Mouse (Mus musculus) retina, adult 2 months (tissue): ENCODE data around the gene Pias3.
"Not testable (repeated sequence)": the region's sequence is repeated elsewhere in the genome, so short reads cannot be mapped to it uniquely, and the experiment has no call there.

Experiments
- DNase-seq: peaks from one replicate; pipeline ENCODE4 v3.0.0-alpha.2; 2012; ENCODE audit warnings: low read depth, low spot score

Pias3 gene

DNA sequence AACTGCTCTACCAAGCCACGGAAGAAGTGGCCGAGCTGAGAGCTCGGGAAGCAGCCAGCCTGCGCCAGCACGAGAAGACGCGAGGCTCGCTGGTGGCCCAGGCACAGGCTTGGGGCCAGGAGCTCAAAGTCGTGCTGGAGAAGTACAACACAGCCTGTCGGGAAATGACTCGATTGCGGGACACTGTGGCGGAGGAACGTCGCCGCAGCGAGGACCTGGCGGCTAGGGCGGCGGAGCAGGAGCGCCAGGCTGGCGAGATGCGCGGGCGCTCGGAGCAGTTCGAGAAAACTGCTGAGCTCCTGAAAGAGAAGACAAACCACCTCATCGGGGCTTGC, 11.4 kb upstream of the Pias3 start:
- no peak for DNase-seq

DNA sequence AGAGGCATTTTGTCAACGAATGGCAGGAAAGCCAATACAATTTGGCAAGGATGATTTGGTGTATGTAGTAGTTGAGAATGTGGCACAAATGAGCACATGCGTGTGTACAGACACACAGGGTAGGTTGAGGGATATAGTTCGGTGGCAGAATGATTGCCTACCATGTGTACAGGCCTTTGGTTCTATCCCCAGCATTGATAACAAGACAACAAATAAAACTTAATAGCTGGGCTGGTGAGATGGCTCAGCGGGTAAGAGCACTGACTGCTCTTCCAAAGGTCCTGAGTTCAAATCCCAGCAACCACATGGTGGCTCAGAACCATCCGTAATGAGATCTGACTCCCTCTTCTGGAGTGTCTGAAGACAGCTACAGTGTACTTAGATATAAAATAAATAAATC, 10.1 kb upstream of the Pias3 start:
- not testable (repeated sequence) for DNase-seq

- DNase-seq: no peak
Measured at GRCm38 (mm10) chr3:96688854-96689253, 7.3 kb upstream of the Pias3 start.

DNA sequence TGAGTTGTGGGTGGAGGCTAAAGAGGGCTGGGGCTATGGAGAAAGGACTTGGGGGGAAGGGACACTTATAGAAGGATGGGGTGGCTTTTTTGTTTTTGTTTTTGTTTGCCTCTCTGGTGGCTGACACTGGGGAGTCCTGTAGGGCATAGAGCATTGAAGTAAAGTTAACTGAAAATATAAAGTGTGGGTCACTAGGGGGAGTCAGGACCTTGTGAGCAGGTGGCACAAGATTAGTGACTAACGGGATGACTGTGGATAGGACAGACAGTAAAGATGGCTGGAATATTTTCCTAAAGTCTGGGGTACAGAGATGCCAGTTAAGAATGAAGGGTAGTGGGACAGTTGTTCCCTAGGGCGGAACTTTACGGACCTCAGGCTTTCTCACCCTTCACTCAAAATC, 5.9 kb upstream of the Pias3 start:
- no peak for DNase-seq

DNA sequence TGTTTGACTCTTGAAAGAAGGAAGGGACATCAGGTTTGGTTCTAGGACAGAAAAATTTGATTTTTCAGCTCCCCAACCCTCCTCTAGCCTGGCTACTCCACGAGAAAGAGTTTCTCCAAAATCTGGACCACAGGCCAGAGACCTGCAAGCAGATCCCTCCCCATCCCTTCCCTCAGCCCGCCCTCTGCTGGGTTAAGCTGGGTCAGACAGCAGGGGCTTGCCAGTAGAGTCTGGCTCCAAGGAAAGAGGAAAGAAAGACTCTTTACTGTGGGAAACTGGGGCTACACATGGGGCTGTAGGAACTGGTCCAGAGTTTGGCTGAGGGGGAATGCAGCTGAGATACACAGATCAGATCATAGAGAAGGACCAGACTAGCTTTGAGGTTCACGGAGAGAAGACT, 3.7 kb upstream of the Pias3 start:
- no peak for DNase-seq

DNA sequence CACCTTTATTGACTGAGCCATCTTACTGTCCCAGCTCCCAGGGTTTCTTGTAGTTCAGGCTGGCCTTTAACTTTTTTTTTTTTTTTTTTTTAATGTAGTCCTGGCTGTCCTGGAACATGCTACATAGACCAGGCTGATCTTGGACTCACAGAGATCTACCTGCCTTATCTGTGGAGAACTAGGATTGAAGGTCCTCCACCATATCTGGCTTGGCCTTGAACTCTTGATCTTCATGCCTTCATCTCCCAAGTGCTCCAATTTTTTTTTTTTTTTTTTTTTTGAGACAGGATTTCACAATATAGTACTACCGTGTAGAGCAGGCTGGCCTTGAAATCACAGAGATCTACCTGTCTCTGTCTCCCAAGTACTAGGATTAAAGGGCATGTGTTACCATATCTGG, 2.6 kb upstream of the Pias3 start:
- DNase-seq: no peak

GRCm38 (mm10) chr3:96696766-96697732, 865 bp downstream of the Pias3 start:
- peak; percentile 76 for DNase-seq

GRCm38 (mm10) chr3:96698993-96699690, 3.0 kb downstream of the Pias3 start:
- DNase-seq: peak; percentile 53

GRCm38 (mm10) chr3:96700376-96700775, 4.2 kb downstream of the Pias3 start:
- DNase-seq: no peak

DNA sequence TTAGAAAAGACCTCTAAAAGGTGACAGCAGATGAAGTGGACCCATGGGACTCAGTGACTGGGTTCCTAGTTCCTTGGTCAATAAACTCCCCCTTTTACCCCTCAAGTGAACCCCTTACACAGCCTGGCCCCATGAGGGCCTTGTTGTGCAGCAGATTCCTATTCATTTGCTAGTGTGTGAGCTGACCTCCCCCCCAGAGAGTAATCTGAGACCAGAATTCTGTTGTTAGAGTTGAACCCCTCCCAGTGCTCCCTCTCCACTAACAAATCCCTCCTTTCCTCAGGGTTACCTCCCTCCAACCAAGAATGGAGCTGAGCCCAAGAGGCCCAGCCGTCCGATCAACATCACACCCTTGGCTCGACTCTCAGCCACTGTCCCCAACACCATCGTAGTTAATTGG, 4.8 kb downstream of the Pias3 start:
- DNase-seq: no peak

DNA sequence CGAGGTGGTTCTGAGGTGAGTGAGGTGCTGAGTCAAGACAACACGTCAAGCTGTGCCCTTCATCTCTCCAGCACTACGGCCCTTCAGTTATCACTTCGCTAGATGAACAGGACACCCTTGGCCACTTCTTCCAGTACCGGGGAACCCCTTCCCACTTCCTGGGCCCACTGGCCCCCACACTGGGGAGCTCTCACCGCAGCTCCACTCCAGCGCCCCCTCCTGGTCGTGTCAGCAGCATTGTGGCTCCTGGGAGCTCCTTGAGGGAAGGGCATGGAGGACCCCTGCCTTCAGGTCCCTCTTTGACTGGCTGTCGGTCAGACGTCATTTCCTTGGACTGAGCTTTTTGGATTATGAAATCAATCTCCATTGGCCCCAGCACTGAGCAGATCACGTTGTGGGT, 8.6 kb downstream of the Pias3 start:
- no peak for DNase-seq

GRCm38 (mm10) chr3:96706217-96706616, 10.0 kb downstream of the Pias3 start:
- DNase-seq: no peak

DNA sequence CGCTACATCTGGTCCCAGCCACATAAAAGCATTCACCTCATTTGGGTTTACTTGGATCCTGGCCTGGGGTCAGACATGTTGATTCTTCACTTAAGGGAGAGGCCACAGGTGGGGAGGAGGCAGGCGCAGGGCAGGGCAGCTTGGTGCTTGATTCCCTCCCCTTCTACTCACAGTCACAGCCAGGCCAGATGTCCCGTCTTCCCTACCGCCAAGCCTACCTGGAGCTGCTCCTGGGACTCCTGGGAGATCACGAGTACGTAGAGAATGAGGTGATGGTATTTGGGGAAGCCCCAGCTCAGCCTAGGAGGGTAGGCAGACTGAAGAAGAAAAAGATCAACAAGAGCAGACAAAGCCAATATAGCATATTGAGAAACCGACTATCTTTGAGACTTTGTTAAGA, 10.8 kb downstream of the Pias3 start:
- no peak for DNase-seq

DNA sequence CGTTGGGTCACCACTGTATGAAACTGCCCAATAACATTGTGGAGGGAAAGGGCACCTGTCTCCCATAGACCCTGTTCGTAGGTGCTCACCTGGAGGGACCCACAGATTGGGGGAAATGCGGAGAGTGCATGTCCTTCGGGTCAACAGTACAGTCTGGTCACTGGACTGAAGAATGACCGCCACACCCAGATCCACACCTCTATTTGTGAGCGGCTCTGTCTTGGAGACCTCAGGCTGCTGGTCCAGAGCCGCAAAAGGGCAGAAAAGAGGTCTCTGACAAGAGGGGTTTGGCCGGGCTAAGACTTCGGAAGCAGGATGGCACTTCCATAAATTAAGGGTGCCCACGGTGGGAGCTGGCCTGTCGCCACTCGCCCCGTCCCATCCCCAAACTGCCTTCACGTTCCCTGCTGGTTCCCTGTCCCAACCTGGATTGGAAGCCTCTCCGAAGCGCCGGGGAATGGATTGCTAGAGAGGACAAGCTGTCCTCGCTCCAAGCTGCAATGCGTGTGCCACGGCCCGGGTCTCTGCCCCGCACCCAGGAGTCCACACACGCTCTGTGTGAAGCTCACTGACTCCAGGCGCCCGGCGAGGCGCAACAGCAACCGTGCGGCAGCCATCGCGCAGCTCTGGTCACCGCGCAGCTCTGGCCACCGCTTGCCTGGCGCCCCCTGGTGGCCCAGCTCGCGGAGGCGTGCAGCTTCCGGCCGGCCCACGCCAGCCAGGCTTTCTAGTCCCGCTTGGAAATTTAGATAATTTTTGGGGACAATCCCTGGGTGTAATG, 11.9 kb downstream of the Pias3 start, which contains the start of gene Nudt17:
TSS of gene Nudt17 (minus strand) at position 660 of the 781 bp plus-strand sequence.
- peak; percentile 57 for DNase-seq

DNA sequence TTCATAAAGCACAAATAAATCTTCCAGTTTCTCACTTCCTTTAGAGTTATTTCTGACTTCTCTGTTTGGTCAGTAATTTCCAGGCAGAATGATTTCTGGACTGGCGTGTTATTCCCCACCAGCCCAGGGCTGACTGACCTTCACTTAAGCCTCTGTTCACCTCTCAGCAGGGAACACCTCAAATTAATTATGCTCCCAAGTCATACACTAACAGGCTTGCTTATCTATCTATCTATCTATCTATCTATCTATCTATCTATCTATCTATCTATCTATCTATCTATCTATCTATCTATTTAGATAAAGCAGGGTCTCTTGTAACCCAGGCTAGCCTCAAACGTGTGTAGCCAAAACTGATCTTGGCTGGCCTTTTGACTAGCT, 12.5 kb downstream of the Pias3 start:
- DNase-seq: no peak

GRCm38 (mm10) chr3:96714286-96714685, 18.1 kb downstream of the Pias3 start:
- DNase-seq: no peak

DNA sequence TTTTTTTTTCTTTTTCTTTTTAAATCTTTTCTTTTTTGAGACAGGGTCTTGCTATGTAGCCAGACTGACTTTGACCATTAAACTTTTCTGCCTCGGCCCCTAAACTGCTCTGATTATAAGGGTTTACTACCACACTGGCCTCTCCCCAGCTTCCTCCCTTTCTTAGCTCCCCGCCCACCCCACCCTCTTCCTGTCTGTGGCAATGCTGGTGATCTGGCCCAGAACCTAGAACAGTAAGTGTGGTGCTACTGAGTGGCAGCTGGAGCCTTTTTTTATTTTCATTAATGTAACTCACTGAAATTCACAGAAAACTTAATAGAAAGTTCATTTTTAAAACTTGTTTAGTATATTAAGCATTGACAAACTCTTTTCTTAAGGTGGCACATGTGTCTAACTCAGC, 19.7 kb downstream of the Pias3 start:
- no peak for DNase-seq

DNA sequence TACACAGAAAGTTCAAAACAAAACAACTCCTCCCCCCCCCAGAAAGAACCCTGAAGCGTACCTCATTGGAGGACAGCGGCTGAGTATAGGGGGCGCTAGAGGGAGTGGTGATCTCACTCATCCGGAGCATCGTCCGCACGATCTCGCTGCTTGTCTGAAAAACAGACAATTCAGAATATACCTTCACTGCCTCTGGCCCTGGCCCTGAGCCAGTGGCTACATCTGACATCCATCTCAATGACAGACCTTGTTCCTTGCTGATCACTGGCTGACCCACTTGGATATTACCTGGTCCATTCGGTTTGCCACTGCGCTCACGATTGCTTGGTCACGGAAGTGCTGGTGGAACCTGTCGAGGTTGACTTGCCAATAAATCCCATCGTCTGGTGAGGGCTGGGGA, 23.0 kb downstream of the Pias3 start:
- no peak for DNase-seq

DNA sequence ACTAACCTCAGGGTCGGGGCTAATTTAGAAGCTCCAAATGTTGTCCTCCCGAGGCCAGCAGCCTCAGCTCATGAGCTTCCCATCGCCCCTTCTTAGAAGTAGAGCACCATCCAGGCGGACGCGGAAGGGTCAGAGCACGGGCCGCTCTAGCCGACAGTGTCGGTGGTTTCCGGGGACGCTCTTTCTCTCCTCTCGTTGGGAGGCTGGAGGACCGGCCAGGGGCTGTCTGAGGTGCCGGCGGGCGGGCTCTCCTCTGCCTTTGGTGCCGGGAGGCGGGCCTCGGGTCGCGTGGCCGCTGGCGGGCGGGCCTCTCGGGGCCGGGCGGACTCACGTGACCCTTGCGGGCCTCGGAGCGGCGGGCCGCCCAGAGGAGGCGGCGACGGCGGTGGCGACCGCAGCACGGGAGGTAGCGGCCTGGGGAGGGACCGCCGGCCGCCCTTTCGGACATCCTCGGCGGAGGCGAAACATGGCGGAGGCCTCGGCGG, 31.2 kb downstream of the Pias3 start, which contains the start of the genes Polr3c and Rnf115:
TSS of gene Polr3c (minus strand) at position 286 of the 485 bp plus-strand sequence.
TSS of gene Rnf115 (plus strand) at position 322 of the 485 bp plus-strand sequence.
- DNase-seq: peak; percentile 87

GRCm38 (mm10) chr3:96727828-96728633, 31.8 kb downstream of the Pias3 start:
- DNase-seq: no peak
